Mouse (Mus musculus) bone marrow macrophage, adult 2 months (primary cell): Measurements from ENCODE around the gene Gm340.

ENCODE experiments used
- CTCF ChIP-seq: IDR thresholded peaks from 2 replicates; pipeline ENCODE4 v1.5.1; 2012; ENCODE audit warnings: low read depth, mild to moderate bottlenecking, low read length, moderate library complexity
- POLR2A ChIP-seq: IDR thresholded peaks from 2 replicates; pipeline ENCODE4 v1.6.1; 2012; ENCODE audit warnings: mild to moderate bottlenecking, low read depth, low read length, borderline replicate concordance

- TF ChIP-seq CTCF (no peak), POLR2A (no peak)
Measured at GRCm38 (mm10) chr19:41617102-41617501, 34.9 kb downstream of the Gm340 start.
